Mouse (Mus musculus): ENCODE measurements around the gene Mybl2. TPM values are rescaled to one million over a fixed set of nuclear protein-coding genes. Genes with fewer than 3 reads are reported as not detected.

Mybl2 gene
- total RNA-seq, 2 experiments from 2014 or later, result 0.57 to 0.79 TPM

DNA sequence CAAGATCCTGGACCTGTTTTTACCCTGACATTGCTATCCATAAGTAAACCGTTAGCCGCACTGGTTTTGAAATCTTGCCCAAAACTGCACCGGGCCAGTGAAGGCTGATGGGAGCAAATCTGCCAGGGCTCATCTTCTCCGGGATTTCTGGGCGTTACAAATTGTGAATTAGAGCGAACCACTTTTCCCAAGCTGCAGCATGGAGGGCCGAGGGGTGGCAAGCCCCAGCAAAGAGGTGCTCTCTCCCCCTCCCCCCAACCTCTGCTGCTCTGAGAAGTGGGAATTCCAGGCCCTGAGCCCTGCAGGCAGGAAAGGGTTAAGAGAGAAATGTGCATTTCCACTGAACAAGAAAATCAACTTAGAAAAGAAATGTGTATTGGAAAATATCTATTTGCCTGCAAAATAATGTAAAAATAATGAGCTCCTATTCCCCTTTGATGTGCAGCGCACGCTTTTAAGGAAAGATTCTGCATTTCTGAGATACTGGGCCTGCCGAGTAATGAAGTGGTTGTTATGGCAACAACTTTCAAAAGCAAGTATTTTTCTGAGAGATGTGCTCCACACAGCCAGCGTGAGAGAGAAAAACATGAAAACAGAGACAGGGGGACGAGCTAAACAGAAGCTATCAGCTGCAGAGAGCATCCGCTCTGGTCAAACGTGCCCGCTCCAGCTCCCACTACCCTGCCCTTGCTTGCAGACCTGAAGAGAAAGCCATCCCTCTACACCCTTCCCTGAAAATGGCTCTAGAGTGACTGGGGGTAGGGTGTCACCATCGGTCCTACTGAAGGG lies 57.1 kb downstream of the Mybl2 start:
- peak in 1 of 2 experiments; percentile 37 for DNase-seq (ENCODE audit: low spot score in 2 of 2)

DNA sequence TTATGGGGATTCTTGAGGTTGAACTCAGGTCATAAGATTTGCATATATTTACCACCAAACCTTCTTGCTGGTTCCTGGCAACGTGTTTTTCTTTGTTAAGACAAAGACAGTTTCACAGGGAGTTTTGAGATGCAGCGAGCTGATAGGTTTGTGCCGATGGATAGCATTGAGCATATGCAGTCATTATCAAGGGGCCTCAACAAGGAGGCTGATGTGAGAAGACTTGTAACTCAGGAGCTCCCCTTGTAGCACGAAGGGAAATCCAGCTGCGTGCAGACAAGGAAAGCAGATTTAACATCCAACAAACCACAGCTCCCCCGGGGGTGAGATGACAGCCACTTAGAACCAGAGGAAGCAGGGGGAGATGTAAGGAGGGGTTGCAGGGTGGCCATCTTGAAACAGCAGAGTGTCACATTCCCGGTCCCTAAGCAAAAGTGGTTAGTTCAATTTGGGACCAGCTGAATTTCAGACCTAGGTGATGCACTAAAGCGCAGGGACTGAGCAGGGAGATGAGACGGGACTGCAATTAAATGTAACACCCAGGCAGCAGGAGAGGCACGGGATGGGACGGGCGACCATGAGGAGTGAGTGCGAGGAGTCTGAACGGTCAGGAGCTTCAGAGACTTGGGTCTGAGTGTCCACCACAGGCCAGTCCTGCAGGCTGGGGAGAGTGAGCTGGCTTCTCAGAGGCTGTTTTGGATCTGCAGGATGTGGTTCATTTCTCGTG lies 66.3 kb downstream of the Mybl2 start:
- no peak for DNase-seq (ENCODE audit: low spot score in 2 of 2)

DNA sequence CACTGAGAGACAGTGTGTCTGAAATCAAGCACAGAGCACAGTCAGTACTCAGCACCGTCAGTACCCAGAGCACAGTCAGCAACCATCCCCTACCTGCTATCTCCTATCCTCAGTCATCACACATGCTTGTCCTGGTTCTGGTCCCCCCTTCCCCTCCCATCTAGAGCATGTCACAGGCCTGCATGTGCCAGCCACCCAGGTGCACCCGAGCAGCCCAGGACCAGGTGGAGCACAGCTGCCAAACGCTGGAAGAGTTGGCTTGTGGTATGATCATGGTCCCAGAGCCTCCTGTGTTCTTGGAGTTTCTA lies 66.8 kb downstream of the Mybl2 start:
- DNase-seq (ENCODE audit: low spot score in 2 of 2), result no peak

DNA sequence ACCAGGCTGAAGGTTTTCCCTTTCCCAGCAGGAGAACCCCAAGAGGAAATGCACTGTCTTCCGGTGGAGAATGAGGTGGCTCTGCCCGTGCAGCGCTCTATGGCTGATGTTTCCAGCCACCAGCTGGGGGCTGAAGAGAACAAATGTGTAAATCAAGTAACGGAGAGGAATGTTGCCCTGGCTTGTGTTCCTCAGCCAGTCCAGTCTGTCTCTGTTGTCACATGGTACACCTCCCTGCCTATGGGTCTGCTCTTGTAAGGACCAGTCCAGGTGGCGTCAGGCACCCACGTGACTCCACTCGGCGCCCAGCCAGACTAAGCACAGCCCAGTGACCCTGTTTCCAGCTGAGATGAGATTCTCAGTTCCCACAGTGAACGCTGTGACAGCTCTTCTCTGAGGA lies 67.8 kb downstream of the Mybl2 start:
- no peak for DNase-seq (ENCODE audit: low spot score in 2 of 2)

DNA sequence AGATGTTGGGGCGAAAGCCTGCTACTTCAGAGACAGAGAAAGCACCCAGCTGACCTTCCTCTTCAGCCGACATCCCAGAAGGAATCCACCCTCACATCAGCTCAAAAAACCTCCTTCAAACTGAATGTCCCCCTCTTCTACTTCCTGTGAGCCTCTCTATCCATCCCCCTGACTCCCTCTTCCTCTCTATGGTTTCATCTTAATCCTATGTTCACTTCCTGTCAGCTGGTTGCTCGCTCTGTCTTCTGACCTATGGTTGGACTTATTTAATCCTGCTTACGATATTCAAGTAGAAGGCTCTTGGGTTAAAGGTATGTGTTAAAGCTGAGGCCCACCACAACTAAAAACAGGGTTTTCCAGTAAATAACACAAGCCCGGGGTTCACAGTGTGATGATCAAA lies 69.0 kb downstream of the Mybl2 start:
- DNase-seq (ENCODE audit: low spot score in 2 of 2), result no peak

DNA sequence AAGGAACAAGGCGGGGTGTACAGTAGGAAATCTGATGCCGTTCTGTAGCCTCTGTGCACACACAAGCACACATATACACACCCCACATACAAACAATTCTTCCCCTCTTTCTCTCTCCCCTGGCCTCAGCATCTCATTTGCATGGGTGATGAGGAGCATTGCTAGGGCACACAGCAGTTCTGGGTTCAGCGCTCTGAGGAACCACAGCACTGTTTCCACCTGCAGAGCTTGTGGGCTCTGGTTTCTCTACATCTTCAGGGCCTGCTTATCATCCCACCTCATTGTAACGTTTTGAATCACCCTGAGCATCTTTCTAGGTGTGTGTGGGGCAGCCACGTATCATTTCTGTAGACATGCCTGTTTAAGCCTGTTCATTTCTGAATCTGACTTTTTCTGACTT lies 76.3 kb downstream of the Mybl2 start:
- DNase-seq (ENCODE audit: low spot score in 2 of 2), result no peak

DNA sequence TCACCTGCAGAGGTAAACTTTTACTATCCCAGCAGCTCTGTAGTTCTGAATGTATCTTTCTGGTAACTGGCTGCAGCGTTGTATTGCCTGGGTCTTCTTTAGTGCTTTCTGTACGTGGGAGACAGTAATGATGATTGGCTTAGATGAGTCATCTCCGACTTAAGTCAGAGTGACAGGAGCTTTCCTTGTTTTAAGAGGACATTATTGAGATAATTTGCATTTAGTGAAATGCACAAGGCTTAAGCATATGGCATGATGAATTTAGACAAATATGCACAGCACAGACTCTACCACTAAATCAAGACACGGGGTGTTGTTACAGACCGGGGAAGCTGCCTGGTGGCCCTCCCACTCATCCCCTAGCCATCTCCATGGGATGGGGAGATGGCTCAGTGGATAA lies 77.8 kb downstream of the Mybl2 start:
- DNase-seq (ENCODE audit: low spot score in 2 of 2), result no peak

Small RNAs within 50 kb of the gene (microRNA-seq; reads per million reads assigned to microRNA genes)
- gene Gm22174, result 0 reads per million in 2 experiments
- 0 reads per million in 2 experiments for gene Mir7003

Other genes with a start within 250 kb of the Mybl2 start
- 100 to 1,000 TPM in 1 of 2 experiments, 10 to 100 TPM in 1; 95.9 to 102 TPM for gene Srsf6, start 123.2 kb upstream of the Mybl2 start, total RNA-seq (2021)
- gene L3mbtl1, start 111.2 kb upstream of the Mybl2 start, total RNA-seq (2021), result 1 to 10 TPM; 7.4 to 9.3 TPM
- under 1 TPM; 0.71 to 0.79 TPM for gene Sgk2, start 67.4 kb upstream of the Mybl2 start, total RNA-seq (2021)
- gene Ift52, start 37.3 kb upstream of the Mybl2 start, total RNA-seq (2021), result 10 to 100 TPM; 31.1 to 31.8 TPM
- not detected for gene Gtsf1l, start 33.2 kb downstream of the Mybl2 start, total RNA-seq (2021)
- gene Tox2, start 148.4 kb downstream of the Mybl2 start, total RNA-seq (2021), result 10 to 100 TPM; 27.3 to 27.8 TPM

Data from layer of hippocampus, adult 18-20 months (tissue).